Mouse (Mus musculus) ovary, adult 18-20 months (tissue): ENCODE results near the gene Auh.

Experiments
- DNase-seq: peaks from one replicate; pipeline ENCODE4 v3.0.0; 2022; ENCODE audit warnings: low spot score, mixed read lengths

Gene Auh

DNA sequence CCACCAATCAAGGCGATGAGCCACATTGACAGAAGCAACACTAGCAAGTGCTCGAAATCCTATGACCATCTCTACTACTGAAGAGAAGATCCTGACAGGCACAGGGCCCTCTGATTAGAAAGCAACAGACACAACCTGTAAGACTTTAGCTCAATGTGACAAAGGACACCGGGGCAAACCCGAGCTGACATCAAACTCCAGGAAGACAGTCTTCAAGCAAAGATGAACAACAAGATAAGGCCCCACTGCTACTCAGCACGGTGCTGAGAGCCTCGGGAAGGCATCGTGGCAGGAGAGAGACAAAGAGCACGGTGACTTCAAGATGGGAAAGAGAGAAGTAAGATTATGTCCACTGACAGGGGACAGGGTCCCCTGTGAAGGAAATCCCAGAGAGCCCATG is 7.5 kb downstream of the Auh start:
- no peak for DNase-seq

DNA sequence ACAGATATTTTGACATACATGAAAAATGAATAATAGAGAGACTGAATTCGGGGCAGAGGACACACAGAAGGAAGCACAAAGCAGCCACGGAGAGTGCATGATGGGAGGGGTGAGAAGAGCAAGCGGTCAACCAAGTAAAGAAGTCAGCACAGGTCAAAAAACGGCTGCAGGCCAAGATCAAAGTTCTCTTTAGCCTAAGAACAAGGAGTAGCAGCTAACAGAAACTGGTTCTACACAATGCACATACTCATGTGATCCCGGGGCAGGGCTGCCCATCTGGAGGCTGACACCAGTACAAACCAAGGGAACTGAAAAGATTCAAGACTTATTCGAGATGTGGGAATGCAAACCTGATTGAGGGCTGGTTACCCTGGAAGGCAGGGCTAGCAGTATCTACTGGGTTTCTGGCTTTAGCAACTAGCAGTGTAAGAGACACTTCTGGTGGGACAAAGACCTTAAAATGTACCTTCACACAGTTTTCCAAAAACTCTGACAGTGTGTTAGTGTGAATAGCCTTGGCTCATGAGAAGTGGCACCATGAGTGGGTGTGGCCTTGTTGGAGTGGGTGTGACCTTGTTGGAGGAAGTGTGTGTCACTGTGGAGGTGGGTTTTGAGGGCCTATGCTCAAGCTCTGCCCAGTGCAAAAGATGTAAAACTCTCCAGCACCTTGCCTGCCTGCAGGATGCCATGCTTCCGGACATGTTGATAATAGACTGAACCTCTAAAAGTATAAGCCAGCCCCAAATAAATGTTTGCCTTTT is 8.2 kb downstream of the Auh start:
- no peak for DNase-seq

DNA sequence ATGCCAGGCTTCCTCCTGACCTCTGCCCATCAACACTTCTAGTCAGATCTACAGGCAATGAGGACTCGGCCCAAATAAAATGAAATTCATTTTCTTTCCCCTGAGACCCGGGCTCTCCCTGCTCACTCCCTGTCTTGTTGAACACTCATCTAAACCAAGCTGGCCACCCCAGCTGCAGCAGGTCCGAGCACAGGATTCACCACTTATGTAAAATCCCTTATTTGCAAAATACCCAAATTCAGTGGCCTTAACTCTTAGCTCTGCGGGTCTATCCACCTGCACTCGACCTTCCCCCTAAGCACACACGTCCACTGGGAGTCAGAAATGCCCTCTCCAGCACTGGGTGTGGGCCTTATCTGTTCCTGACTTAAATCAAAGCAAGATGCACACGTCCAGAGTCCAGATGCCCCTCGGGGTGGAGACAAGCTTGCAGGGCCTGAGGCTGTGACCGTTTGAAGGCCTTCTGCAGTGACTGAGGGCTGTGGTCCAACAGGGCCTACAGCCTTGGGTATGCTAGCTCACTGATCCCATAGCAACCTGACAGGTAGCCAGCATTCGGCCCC is 9.6 kb downstream of the Auh start:
- DNase-seq: no peak

DNA sequence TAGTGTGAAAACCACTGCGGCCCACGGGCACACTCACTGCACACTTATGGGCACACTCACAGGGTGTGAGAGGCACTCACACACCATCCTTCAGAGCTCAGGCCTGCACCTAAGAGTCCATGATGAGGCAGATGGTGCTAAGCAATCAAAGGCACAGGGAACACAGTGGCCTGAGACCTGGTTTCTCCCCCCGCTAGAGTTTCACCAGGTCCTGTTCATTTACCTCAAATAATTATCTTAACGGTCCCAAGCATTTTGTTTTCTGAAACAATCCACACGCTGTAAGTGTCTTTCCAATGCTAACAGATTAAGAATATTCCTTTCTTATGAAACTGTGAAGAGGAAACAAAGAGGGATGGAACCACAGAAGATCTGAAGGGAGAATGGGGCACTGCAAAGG is 11.1 kb downstream of the Auh start:
- no peak for DNase-seq

DNA sequence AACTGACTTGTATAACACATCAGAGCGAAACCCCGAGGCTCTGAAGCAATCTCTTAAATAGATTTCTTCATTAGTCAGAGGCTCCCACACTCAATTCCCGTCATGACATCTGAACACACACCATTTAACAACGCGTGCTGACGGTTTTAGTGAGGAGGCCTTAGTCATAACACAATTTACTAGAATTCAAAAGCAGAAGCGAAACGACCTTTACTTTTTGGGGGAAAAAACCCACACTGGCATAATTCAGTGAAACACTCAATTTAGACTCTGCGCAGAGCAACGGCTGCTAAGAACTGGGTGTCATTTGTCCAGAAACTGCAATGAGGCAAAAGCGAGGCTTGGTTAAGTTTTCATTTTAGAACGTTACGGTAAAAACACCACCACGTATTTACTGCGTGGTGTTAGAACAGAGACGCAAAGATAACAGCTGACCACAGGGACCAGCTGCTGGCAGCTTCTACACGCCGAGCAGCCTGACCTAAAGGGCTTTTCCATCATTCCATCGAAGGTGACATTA is 14.8 kb downstream of the Auh start:
- DNase-seq: no peak

DNA sequence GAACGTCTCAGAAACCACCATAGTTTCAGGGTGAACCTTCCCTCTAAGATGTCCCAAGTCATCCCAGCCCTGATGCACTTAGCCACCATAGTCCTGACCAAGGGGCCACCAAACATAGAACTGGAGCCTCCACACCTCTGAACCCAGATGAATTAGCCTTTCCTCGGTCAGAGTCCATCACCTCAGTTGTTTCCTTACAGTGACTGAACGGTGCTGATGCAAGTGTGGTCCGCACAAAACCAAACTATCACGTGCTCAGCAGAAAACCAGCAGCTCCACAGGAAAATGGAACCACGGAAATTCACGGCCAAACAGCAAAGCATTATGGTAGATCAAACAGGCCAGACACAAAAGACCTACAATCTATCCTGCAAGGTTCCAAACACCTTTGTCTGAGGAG is 15.6 kb downstream of the Auh start:
- no peak for DNase-seq

DNA sequence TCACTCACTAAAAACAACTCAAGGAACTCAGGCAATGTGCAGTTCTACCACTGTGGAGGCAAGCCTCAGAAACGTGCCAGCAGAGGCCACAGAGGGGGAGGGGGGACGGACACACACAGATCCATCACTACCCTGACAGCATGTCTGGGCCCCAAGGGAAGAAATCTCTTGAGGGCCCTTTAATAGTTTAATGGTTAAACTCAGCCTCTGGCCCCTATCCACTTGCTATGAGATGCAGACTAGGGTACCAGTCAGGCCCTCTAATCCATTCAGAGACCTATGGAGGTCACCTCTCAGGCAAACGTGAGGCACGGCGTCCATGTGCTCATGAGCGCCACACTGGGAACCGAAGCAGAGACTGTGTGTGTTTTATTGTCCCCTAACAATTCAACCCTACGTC is 17.0 kb downstream of the Auh start:
- DNase-seq: no peak

DNA sequence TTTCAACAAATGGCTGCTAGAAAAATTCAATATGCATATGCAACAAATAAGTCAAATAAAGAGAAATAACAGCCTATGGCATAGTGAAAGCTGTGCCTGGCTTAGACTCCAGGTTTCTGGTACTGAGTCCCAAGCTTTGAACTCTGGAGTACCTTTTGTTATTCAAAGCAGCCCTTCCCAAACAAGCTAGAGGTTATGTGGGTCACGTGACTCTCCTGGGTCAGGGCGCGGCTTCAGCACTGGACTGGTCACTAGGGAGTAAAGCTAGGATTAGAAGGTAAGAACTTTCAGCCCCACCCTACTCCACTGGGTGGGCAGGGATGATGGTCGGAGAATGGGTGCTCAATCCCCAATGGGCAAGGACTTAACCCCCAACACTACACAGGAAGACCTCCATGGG is 18.2 kb downstream of the Auh start:
- DNase-seq: no peak

DNA sequence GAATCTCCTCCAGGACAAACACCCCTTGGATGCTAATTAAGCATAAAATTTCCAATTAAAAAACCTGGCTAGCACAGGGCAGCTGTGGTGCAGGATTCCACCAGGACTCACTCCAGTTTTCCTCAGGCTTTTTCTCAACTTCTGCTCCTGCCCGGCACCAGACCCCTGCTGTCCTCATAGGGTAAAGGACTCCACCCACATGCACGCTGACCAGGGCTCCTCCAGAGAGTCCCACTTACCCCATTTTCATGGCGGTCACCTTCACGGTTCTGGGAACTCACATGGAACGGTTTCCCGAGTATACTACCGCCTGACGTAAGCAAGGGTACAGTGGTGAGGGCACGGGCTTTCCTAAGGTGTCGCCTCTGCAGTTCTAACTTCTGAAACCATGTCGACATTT is 23.2 kb downstream of the Auh start:
- DNase-seq: no peak

DNA sequence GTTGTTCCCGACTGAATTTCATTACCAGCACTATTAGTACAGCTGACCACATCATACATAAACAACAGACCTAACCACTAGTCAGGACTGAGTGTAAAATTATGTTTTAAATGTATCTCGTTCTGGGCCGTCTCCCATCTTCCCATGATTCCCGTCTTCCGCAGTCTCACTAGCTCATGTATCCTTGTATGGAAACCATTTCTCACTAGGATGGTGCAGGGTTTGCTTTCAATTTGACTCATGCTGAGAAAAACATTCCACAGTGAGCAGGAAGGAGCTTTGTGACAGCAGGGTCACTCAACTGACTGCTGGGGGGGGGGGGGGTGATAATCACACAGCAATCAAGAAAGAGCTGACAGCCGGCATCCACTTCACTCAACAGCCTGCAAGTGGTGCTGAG is 25.3 kb downstream of the Auh start:
- no peak for DNase-seq

DNA sequence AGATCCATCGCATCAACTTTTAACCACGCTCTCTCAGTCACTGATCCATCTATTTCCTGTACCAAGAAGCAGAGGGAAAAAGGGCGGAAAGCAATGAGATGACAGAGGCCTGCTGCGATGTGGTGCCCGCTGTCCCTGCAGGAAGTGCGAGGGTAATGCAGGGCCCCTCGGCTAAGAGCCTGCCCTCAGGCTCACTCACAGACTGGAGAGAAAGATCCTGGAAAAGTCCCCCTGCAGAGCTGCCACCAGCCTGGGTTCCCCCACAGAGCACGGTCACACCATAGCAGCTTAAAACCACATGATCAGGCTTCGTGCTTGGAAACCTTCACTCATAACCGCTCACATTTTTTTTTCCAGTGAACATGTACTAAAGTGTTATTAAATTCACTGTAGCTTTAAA is 25.7 kb downstream of the Auh start:
- DNase-seq: no peak

DNA sequence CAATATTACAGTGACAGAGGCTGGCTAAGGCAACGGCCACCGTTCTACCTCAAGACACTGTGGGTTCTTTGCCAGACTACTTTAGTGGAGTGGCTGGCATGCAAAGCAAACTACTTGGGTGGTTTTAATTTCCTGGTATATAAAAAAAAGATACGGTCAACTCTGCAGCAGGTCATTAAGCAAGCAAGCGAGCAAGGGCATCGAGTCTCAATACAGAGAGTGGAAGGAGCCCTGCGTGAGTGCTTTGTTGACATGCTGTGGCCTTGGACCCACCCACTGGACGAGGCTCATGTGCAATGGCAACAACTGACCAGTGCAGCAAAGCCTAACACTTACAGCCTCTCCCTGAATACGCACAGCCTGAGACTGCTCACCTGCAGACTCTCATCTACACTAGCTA is 27.0 kb downstream of the Auh start:
- DNase-seq: no peak

DNA sequence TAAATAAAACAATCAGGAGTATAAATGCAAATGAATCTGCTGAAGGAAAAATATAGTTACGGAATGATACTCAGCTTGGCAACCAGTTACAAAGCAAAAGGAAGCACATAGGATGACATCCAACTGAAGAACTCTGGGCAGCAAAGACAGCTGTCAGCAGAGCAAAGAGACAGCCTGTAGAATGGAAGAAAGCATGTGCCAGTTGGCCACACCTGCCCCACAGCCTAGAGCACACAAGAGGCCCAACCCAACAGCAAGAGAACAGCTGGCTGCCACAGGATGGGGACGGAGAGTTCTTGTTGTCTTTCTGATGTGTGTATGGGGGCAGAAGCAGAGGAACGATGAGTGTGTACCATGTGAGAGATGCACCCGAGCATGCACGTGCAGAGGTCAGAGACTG is 29.8 kb downstream of the Auh start:
- DNase-seq: no peak

DNA sequence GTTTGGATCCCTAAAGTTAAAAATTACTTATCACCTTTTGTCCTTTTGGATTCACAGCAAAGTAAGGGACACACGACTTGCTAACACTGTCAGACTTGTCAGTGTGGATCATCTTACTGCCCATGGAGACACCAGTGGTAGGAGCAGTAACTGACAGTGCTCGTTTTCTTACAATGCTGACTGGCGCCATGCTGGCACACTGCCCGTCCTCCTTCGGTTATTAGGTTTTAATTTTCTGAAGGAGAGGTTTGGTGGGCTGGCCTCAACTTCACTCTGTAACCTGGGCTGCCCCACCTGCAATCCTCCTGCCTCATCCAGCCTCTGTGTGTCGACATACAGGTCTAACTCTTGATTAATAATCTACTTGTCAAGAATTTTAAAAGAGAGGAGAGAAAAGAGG is 31.7 kb downstream of the Auh start:
- DNase-seq: no peak

DNA sequence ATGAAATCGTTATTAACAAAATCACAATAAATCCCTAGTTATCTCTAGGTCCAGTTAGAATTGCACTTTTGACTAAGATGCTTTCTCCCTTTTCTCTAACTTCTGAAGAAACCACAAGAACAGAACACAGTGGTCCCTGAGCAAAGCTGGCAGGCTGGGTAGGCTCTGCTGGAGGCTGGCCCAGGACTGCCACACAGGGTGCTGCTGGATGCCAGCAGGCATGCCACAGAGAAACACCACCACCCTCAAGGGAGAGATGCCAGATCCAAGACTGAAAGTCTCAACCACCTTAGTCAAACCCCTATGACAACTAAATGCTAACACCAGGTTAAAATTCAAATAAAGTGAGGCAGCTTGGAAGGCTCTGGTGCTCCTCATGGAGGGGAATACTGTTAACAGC is 36.7 kb downstream of the Auh start:
- DNase-seq: no peak

DNA sequence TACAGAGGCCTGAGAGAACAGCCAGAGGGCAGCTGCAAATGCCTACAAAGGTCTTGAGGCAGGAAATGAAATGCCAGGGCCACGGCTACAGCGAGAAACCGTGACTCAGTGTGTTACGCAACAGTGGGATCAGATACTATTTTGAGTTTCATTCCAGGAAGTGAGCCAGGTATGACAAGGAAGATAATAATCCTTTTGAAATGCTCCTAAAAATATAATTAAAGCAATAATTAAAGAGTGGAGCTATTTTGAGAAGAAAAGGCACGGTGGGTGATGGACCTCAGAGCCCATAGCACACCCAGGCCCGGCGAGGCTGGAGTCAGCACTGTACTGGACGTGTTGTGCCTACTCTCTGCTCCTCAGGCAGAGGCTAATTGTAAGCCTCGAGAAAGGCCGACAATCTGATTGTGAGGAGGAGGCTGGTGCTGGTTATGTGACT is 37.4 kb downstream of the Auh start:
- peak; percentile 35 for DNase-seq

DNA sequence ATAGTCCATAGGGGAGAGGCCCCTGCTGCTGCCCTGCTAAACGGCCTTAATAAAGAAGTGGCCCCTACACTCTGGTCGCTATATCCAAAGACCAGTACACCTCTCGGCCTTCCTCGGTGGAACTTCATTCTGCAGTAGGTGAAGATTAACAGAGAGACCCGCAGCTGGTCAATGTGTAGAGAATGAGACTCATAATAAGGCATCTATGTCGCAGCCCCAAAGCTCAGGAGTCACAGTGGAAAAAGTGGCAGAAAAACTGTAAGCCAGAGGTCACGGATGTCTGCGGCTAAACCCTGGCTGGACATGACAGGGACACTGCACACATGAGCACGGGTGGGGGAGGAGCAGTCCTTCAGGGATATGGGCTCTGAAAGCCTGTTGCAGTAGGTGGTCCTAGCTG is 39.2 kb downstream of the Auh start:
- no peak for DNase-seq

DNA sequence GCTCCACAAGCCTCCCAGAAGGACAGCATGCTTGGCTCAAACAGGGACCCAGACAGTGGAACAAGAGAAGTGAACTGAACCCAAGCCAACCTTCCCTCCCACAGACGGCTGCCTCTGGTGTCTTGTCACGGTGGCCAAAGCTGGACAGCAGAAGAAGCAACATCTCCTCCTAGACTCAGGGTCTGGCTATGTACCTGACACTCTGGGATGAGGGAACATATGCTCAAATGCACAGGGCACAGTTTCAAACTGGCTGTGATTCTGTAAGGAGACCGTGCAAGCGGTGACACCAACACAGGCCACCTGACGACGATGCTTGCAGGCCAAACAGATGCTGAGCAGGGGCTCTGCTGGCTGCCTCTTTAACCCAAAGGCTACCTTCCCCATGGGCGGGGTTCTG is 42.7 kb downstream of the Auh start:
- DNase-seq: no peak

DNA sequence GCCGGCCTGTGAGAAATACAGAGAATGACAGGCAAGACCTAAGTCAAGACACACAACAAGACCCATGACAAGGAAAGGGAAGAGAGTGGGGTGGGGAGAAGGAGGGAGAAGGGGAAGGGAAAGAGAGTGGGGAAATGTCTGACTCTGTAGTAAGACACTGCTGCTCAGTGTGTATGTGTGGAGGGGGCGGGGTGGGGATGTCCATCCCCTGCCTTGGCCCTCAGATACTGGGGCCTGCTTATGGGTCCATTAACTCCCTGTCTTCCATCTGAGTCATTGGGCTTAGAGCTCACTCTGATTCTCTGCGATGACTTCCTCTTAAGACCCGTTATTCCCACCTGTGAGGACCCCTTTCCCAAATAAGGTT is 45.5 kb downstream of the Auh start:
- no peak for DNase-seq

DNA sequence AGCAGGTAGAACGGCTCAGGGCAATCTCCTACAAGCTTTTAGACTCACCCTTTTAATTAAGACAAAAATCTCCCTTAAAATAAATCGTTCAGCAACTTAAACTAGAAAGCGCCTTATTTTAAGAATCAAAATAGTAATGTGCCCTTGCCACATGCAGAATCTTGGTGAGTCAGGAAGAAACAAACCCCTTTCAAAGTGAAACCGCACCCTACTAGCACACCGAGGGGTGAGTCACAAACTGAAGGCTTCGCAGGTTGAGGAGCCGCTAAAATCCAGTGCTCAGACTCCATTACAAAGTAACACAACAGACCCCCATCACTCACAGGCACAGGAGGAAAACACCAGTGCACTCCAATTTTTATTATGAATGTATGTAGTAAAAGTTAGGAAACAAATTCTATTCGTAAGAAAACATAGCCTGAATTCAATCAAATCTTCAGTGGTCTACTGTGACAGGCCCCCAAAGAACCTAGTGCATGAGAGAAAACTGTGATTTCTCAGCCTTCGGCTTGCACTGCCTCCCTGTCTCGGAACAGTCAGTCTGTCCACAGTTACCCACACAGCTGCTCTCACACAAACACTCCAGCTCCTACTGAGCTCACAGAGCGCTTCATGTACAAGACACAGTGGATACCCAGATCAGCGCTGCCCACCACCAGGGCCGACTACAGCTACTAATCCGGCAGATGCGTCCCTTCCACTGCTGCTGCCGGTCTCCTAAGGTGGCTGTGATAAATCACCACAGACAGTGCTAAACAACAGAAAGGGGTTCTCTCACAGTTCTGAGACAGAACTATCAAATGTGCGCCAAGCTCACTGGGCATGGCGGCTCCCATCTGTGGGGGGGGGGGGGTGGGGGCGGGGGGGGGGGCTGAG is 46.2 kb downstream of the Auh start:
- no peak for DNase-seq

DNA sequence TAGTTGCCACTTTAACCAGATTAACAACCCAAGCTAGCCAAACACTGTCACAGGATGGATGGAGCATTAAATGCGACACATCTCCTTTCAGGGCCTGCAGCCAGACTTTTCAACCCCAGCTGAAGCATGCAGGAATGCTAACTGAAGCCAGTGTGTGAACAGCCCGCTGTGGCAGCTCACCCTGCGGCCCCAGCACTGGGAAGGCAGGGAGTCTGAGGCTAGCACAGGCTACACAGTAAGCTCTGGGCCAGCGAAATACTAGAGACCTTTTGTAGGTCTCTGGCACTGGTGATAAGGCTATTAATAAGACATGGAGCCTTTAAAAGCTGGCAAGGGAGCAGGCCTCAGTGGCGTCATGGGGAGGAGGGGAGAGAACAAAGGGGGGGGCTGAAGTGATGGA is 49.1 kb downstream of the Auh start:
- DNase-seq: no peak

DNA sequence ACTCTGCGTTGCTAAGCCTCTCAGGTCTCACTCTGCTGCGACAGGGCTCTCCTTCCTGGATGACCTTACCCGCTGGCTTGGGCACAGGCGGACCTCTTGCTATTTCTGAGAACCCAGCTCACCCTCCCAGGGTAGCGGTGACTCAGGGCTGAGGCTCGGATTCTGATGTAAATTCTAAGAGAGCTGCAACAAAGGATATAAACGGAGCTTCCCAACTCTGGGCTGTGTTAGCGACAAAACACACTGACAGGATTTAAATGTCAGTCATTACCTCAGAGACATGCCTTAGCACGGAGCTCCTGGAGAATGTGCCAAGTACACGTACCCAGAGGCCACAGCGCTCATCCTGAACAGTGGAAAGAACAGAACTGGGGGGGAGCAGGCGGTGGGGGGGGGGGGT is 49.6 kb downstream of the Auh start:
- DNase-seq: no peak

DNA sequence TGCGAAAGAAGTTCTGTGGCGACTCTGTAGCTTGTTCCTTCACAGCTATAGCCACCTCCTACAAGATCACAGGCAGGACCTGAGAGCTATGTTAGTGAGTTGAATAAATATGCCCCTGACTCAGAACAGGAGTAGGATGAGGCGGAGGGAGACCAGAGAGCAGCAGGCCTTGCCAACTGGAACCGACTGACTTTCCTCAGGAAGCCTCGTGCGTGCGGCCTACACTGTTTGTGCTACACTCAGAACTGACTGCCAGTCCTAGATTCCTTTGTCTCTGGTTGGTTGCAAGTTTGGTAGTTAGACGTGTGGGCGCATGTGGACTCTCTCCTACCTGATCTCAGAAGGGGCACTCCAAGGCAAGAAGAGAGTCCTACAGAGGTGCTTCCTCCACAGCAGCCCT is 50.2 kb downstream of the Auh start:
- DNase-seq: no peak
